In the genomic region with DNA sequence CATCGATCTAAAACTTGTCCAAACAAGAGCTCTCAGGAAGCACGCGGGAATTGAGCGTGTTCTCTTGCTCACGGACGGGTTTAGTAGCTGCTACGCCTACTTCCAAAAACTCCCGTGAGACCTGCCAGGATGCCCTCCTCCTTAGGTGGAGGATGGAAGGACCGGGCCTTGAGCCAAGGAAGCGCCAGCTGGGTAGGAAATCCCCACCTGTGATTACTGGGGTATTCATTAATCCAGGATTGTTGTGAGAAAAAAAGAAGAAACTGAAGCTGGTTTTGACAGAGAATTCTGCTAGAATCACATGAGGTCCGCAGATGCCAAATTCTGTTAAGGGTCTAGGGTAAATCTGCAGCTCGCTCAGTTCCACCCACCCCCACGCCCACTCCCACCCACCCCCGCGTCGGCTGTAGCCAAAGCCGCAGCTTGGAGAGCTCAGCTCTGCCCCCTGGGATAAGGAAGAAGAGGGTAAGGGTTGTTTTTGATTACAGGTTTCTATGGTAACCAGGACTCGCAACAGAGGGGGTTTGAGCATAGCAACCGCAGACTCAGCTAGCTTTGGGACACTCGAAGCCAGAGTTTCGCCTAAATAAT, we compare ENCODE assay signal across 7 mouse cellular contexts. TPM values are rescaled to one million over a fixed set of nuclear protein-coding genes. Genes with fewer than 3 reads are reported as not detected.
DNase-seq lines count a peak whose midpoint lies in the region; ATAC-seq lines count a peak whose summit lies in the region.

No protein-coding gene starts in this region.

- peak; percentile 62 for DNase-seq in brain, adult 2 months (ENCODE audit: low read depth, low spot score)
- DNase-seq in neural tube, embryonic 11.5 days (ENCODE audit: low spot score): peak; percentile 47

- H3K36me3 ChIP-seq in heart, embryonic 12.5 days: no peaks in the 10 kb centered on the region
- H3K36me3 ChIP-seq in kidney, embryonic 16.5 days (ENCODE audit: insufficient read depth, low read length): no peaks in the 10 kb centered on the region
- no peaks in the 10 kb centered on the region for H3K36me3 ChIP-seq in liver, embryonic 12.5 days
- H3K36me3 ChIP-seq in neural tube, embryonic 11.5 days (ENCODE audit: control insufficient read depth, insufficient read depth, low read length): no peaks in the 10 kb centered on the region

- no peaks in the 10 kb centered on the region for H3K9me3 ChIP-seq in heart, embryonic 12.5 days (replicated peaks)
- no peaks in the 10 kb centered on the region for H3K9me3 ChIP-seq in kidney, embryonic 16.5 days (ENCODE audit: low read length)
- no peaks in the 10 kb centered on the region for H3K9me3 ChIP-seq in liver, embryonic 12.5 days (replicated peaks)
- H3K9me3 ChIP-seq in neural tube, embryonic 11.5 days (ENCODE audit: control insufficient read depth, low read length): no peaks in the 10 kb centered on the region

- H3K4me2 ChIP-seq in heart, embryonic 12.5 days: peak overlapping the region; percentile 68
- peak overlapping the region; percentile 57 for H3K4me2 ChIP-seq in kidney, embryonic 16.5 days (replicated peaks; ENCODE audit: low read depth, low read length)
- peak overlapping the region; percentile 54 for H3K4me2 ChIP-seq in liver, embryonic 12.5 days
- peak overlapping the region; percentile 20 for H3K4me2 ChIP-seq in neural tube, embryonic 11.5 days (ENCODE audit: low read depth)

- peaks cover 6% of the 10 kb centered on the region for H3K4me1 ChIP-seq in heart, embryonic 12.5 days (replicated peaks)
- H3K4me1 ChIP-seq in kidney, embryonic 16.5 days (ENCODE audit: insufficient read depth, low read length): peaks cover 14% of the 10 kb centered on the region
- H3K4me1 ChIP-seq in liver, embryonic 12.5 days: peaks cover 8% of the 10 kb centered on the region
- 0 out of 2 replicates have a peak, but pooled peaks cover 2% of the 10 kb centered on the region for H3K4me1 ChIP-seq in neural tube, embryonic 11.5 days (ENCODE audit: control insufficient read depth, insufficient read depth, low read length)

- H3K27me3 ChIP-seq in heart, embryonic 12.5 days (replicated peaks): peaks cover 18% of the 10 kb centered on the region; the same call in 1 of the 2 replicates
- H3K27me3 ChIP-seq in kidney, embryonic 16.5 days (ENCODE audit: insufficient read depth, low read length): no peaks in the 10 kb centered on the region; the same call in 1 of the 2 replicates
- H3K27me3 ChIP-seq in liver, embryonic 12.5 days (replicated peaks): peaks cover 21% of the 10 kb centered on the region
- H3K27me3 ChIP-seq in neural tube, embryonic 11.5 days (ENCODE audit: control insufficient read depth, insufficient read depth, low read length): no peaks in the 10 kb centered on the region

- peak; percentile 95 for ATAC-seq in common myeloid progenitor, adult 5-6 weeks (replicated peaks; ENCODE audit: low read depth, poor library complexity, severe bottlenecking)
- peak; percentile 48; the same call in 1 of the 2 replicates for ATAC-seq in heart, embryonic 12.5 days (ENCODE audit: insufficient number of reproducible peaks, low FRiP score)
- ATAC-seq in kidney, embryonic 16.5 days (ENCODE audit: low FRiP score, low TSS enrichment): peak; percentile 72; the same call in 1 of the 2 replicates
- ATAC-seq in liver, embryonic 12.5 days: no peak
- no peak for ATAC-seq in neural tube, embryonic 11.5 days (ENCODE audit: insufficient read depth, low FRiP score, low TSS enrichment)
- ATAC-seq in erythroblast, adult 5-6 weeks (replicated peaks; ENCODE audit: low FRiP score, poor library complexity, severe bottlenecking): no peak

- no peak overlapping the region for H3K27ac ChIP-seq in heart, embryonic 12.5 days (ENCODE audit: poor library complexity, severe bottlenecking)
- no peak overlapping the region for H3K27ac ChIP-seq in kidney, embryonic 16.5 days (ENCODE audit: low read length)
- H3K27ac ChIP-seq in liver, embryonic 12.5 days: no peak overlapping the region
- H3K27ac ChIP-seq in neural tube, embryonic 11.5 days (ENCODE audit: low read depth, low read length): no peak overlapping the region

- WGBS in heart, embryonic 12.5 days: 2% methylated on average over 21 of the region's 21 CpGs
- WGBS in kidney, embryonic 16.5 days: 2% methylated on average over 21 of the region's 21 CpGs
- WGBS in liver, embryonic 12.5 days (ENCODE audit: insufficient replicate concordance): 4% methylated on average over 21 of the region's 21 CpGs
- WGBS in neural tube, embryonic 11.5 days: 3% methylated on average over 21 of the region's 21 CpGs

- H3K4me3 ChIP-seq in heart, embryonic 12.5 days: peak overlapping the region; percentile 31
- peak overlapping the region; percentile 25 for H3K4me3 ChIP-seq in kidney, embryonic 16.5 days (ENCODE audit: low read length)
- H3K4me3 ChIP-seq in liver, embryonic 12.5 days: peak overlapping the region; percentile 2; the same call in 1 of the 2 replicates
- no peak overlapping the region for H3K4me3 ChIP-seq in neural tube, embryonic 11.5 days (ENCODE audit: low read depth, low read length)

- peak overlapping the region; percentile 39; the same call in 1 of the 2 replicates for H3K9ac ChIP-seq in heart, embryonic 12.5 days
- H3K9ac ChIP-seq in kidney, embryonic 16.5 days (replicated peaks; ENCODE audit: low read length): 0 out of 2 replicates have a peak overlapping the region, but pooled peaks have one; percentile 14
- H3K9ac ChIP-seq in liver, embryonic 12.5 days: no peak overlapping the region
- no peak overlapping the region for H3K9ac ChIP-seq in neural tube, embryonic 11.5 days (ENCODE audit: low read length)

RNA-seq across cellular contexts. Expression of a gene that starts 30.0 kb away (rescaled TPM):
- 29.8 and 33.7 TPM in 2 replicates for total RNA-seq in common myeloid progenitor, adult 5-6 weeks (2017)
- polyA plus RNA-seq in heart, embryonic 12.5 days (2016; fragmentation: Nextera tagmentation; extraction: Ambion mirVana): 23.6 and 26.3 TPM in 2 replicates
- polyA plus RNA-seq in kidney, embryonic 16.5 days (2015; fragmentation: Nextera tagmentation; extraction: Ambion mirVana): 31.9 and 33.3 TPM in 2 replicates
- polyA plus RNA-seq in liver, embryonic 12.5 days (2016; fragmentation: Nextera tagmentation; extraction: Ambion mirVana): 27.9 and 28.0 TPM in 2 replicates
- 34.8 and 37.5 TPM in 2 replicates for polyA plus RNA-seq in neural tube, embryonic 11.5 days (2014; fragmentation: Nextera tagmentation; extraction: Ambion mirVana)
- total RNA-seq in erythroblast, adult 5-6 weeks (2015; ENCODE audit: low replicate concordance): 8.5 and 13.0 TPM in 2 replicates
- total RNA-seq in erythroblast, adult 5-6 weeks (2017; ENCODE audit: low replicate concordance): 26.9 and 28.3 TPM in 2 replicates

RNA-seq across cellular contexts. Expression of a gene that starts 32.7 kb away (rescaled TPM):
- 14.3 and 19.7 TPM in 2 replicates for total RNA-seq in common myeloid progenitor, adult 5-6 weeks (2017)
- 0.64 and 0.92 TPM in 2 replicates for polyA plus RNA-seq in heart, embryonic 12.5 days (2016; fragmentation: Nextera tagmentation; extraction: Ambion mirVana)
- polyA plus RNA-seq in kidney, embryonic 16.5 days (2015; fragmentation: Nextera tagmentation; extraction: Ambion mirVana): 1.1 and 1.4 TPM in 2 replicates
- 11.5 and 11.6 TPM in 2 replicates for polyA plus RNA-seq in liver, embryonic 12.5 days (2016; fragmentation: Nextera tagmentation; extraction: Ambion mirVana)
- 0.20 and 0.62 TPM in 2 replicates for polyA plus RNA-seq in neural tube, embryonic 11.5 days (2014; fragmentation: Nextera tagmentation; extraction: Ambion mirVana)
- 11.5 and 20.9 TPM in 2 replicates for total RNA-seq in erythroblast, adult 5-6 weeks (2015; ENCODE audit: low replicate concordance)
- total RNA-seq in erythroblast, adult 5-6 weeks (2017; ENCODE audit: low replicate concordance): 3.5 and 5.7 TPM in 2 replicates

Comparison
In these comparisons a context has a peak if more than half of its experiments do, and no peak if none do; other contexts are left out.
1. ATAC-seq: peak in common myeloid progenitor, adult 5-6 weeks (single experiment), heart, embryonic 12.5 days (single experiment) and kidney, embryonic 16.5 days (single experiment); none in liver, embryonic 12.5 days (single experiment), neural tube, embryonic 11.5 days (single experiment) and erythroblast, adult 5-6 weeks (single experiment).
2. H3K9ac ChIP-seq: peak in heart, embryonic 12.5 days (single experiment) and kidney, embryonic 16.5 days (single experiment); none in liver, embryonic 12.5 days (single experiment) and neural tube, embryonic 11.5 days (single experiment).
3. Peak in every context shown above with its lines, with median percentiles within 50 percentile points of each other: H3K4me2 ChIP-seq.